Comparison of ENCODE assay signal across 11 mouse cellular contexts in genomic region chr1:169674116-169674515, GRCm38 (mm10). TPM values are rescaled to one million over a fixed set of nuclear protein-coding genes. Genes with fewer than 3 reads are reported as not detected.
A peak's percentile ranks its signal among the peaks of the same experiment; 100 is the strongest.
DNase-seq lines count a peak whose midpoint lies in the region; ATAC-seq and TF ChIP-seq lines count a peak whose summit lies in the region.
"Had no signal": no experiment of that assay in that cellular context is flagged by ENCODE, and none has a peak within 500 bp of the region (broad histone marks: within the 10 kb centered on the region; RNA-seq: fewer than 3 reads in every experiment).

No protein-coding gene starts in this region.

- H3K4me3 ChIP-seq in forebrain, postnatal 0 days (ENCODE audit: low read depth, low read length): no peak overlapping the region
- H3K4me3 ChIP-seq in forebrain, embryonic 11.5 days (ENCODE audit: low read depth, low read length): no peak overlapping the region
- no peak overlapping the region for H3K4me3 ChIP-seq in liver, embryonic 14.5 days (ENCODE audit: insufficient read depth in 1 of 2, low read depth in 2 of 2, low read length in 2 of 2)
- no peak overlapping the region for H3K4me3 ChIP-seq in liver, embryonic 12.5 days
- no peak overlapping the region for H3K4me3 ChIP-seq in neural tube, embryonic 15.5 days (replicated peaks)
- H3K4me3 ChIP-seq in cerebellum, adult 2 months (replicated peaks; ENCODE audit: insufficient read depth, low read depth, low read length): no peak overlapping the region
- H3K4me3 ChIP-seq: heart, embryonic 13.5 days; limb, embryonic 15.5 days; myocyte had no signal

- TF ChIP-seq POLR2A in cerebellum, adult 2 months (IDR thresholded peaks at IDR 0.05; ENCODE audit: borderline replicate concordance, insufficient read depth, low read length): no peak

- 60% methylated on average over 3 of the region's 3 CpGs for WGBS in forebrain, postnatal 0 days
- WGBS in forebrain, embryonic 11.5 days: 50% methylated on average over 3 of the region's 3 CpGs
- WGBS in liver, embryonic 14.5 days (ENCODE audit: insufficient replicate concordance): 39% methylated on average over 3 of the region's 3 CpGs
- 52% methylated on average over 3 of the region's 3 CpGs for WGBS in liver, embryonic 12.5 days (ENCODE audit: insufficient replicate concordance)
- WGBS in neural tube, embryonic 15.5 days: 59% methylated on average over 3 of the region's 3 CpGs
- 50% methylated on average over 3 of the region's 3 CpGs for WGBS in cerebellum, adult 2 months

- no peak for DNase-seq in forebrain, postnatal 0 days
- DNase-seq in forebrain, embryonic 11.5 days (ENCODE audit: low spot score): no peak
- DNase-seq in liver, embryonic 14.5 days (ENCODE audit: low read depth in 3 of 3, low spot score in 3 of 3): no peak
- peak; percentile 31 for DNase-seq in brain, adult 2 months (ENCODE audit: low read depth, low spot score)
- no peak for DNase-seq in cerebellum, adult 2 months

- no peak overlapping the region for H3K9ac ChIP-seq in forebrain, postnatal 0 days
- no peak overlapping the region for H3K9ac ChIP-seq in forebrain, embryonic 11.5 days (ENCODE audit: low read length)
- no peak overlapping the region for H3K9ac ChIP-seq in liver, embryonic 14.5 days (replicated peaks)
- no peak overlapping the region for H3K9ac ChIP-seq in liver, embryonic 12.5 days
- H3K9ac ChIP-seq in neural tube, embryonic 15.5 days (replicated peaks): no peak overlapping the region
- H3K9ac ChIP-seq: heart, embryonic 13.5 days; limb, embryonic 15.5 days had no signal

- no peak overlapping the region for H3K4me2 ChIP-seq in forebrain, postnatal 0 days (ENCODE audit: low read depth)
- no peak overlapping the region for H3K4me2 ChIP-seq in forebrain, embryonic 11.5 days (ENCODE audit: low read depth, low read length, severe bottlenecking)
- H3K4me2 ChIP-seq in liver, embryonic 14.5 days (ENCODE audit: low read depth): no peak overlapping the region
- H3K4me2 ChIP-seq in liver, embryonic 12.5 days: no peak overlapping the region
- H3K4me2 ChIP-seq in neural tube, embryonic 15.5 days: no peak overlapping the region
- H3K4me2 ChIP-seq: heart, embryonic 13.5 days; limb, embryonic 15.5 days had no signal

- no peak for TF ChIP-seq EP300 in liver, embryonic 14.5 days (IDR thresholded peaks at IDR 0.05; ENCODE audit: low read depth)

- no peaks in the 10 kb centered on the region for H3K9me3 ChIP-seq in forebrain, postnatal 0 days (ENCODE audit: low read length)
- no peaks in the 10 kb centered on the region for H3K9me3 ChIP-seq in forebrain, embryonic 11.5 days (ENCODE audit: control insufficient read depth, low read length)
- no peaks in the 10 kb centered on the region for H3K9me3 ChIP-seq in liver, embryonic 14.5 days (ENCODE audit: control insufficient read depth, low read length)
- no peaks in the 10 kb centered on the region for H3K9me3 ChIP-seq in liver, embryonic 12.5 days (replicated peaks)
- H3K9me3 ChIP-seq in neural tube, embryonic 15.5 days (replicated peaks): no peaks in the 10 kb centered on the region
- H3K9me3 ChIP-seq: heart, embryonic 13.5 days; limb, embryonic 15.5 days had no signal

- TF ChIP-seq CTCF in forebrain, postnatal 0 days (IDR thresholded peaks at IDR 0.05; ENCODE audit: low read depth): peak; percentile 48
- TF ChIP-seq CTCF in liver, embryonic 14.5 days (IDR thresholded peaks at IDR 0.05; ENCODE audit: low read depth): peak; percentile 20; the same call in 1 of the 2 replicates
- TF ChIP-seq CTCF in cerebellum, adult 2 months (IDR thresholded peaks at IDR 0.05; ENCODE audit: borderline replicate concordance, insufficient read depth, low read depth, low read length): no peak

- H3K27me3 ChIP-seq in forebrain, postnatal 0 days (ENCODE audit: insufficient read depth, low read length): no peaks in the 10 kb centered on the region
- H3K27me3 ChIP-seq in forebrain, embryonic 11.5 days (ENCODE audit: control insufficient read depth, insufficient read depth, low read length): no peaks in the 10 kb centered on the region
- H3K27me3 ChIP-seq in liver, embryonic 14.5 days (ENCODE audit: control insufficient read depth, insufficient read depth, low read length): no peaks in the 10 kb centered on the region
- no peaks in the 10 kb centered on the region for H3K27me3 ChIP-seq in liver, embryonic 12.5 days (replicated peaks)
- no peaks in the 10 kb centered on the region for H3K27me3 ChIP-seq in neural tube, embryonic 15.5 days (replicated peaks)
- H3K27me3 ChIP-seq in cerebellum, adult 2 months (ENCODE audit: control insufficient read depth, insufficient read depth, low read length): no peaks in the 10 kb centered on the region
- H3K27me3 ChIP-seq: heart, embryonic 13.5 days; limb, embryonic 15.5 days had no signal

- peaks cover 3% of the 10 kb centered on the region; the same call in 1 of the 2 replicates for H3K4me1 ChIP-seq in forebrain, postnatal 0 days (ENCODE audit: insufficient read depth)
- no peaks in the 10 kb centered on the region for H3K4me1 ChIP-seq in forebrain, embryonic 11.5 days (replicated peaks; ENCODE audit: control insufficient read depth, insufficient read depth, low read length)
- no peaks in the 10 kb centered on the region for H3K4me1 ChIP-seq in liver, embryonic 14.5 days (replicated peaks; ENCODE audit: control insufficient read depth in 2 of 2, insufficient read depth in 2 of 2, low read length in 1 of 2)
- H3K4me1 ChIP-seq in liver, embryonic 12.5 days: no peaks in the 10 kb centered on the region
- H3K4me1 ChIP-seq in neural tube, embryonic 15.5 days: no peaks in the 10 kb centered on the region
- no peaks in the 10 kb centered on the region for H3K4me1 ChIP-seq in cerebellum, adult 2 months (ENCODE audit: control insufficient read depth, insufficient read depth, low read length)
- H3K4me1 ChIP-seq: heart, embryonic 13.5 days; limb, embryonic 15.5 days had no signal

- no peaks in the 10 kb centered on the region for H3K36me3 ChIP-seq in forebrain, postnatal 0 days (ENCODE audit: insufficient read depth)
- H3K36me3 ChIP-seq in forebrain, embryonic 11.5 days (ENCODE audit: control insufficient read depth, insufficient read depth, low read length): no peaks in the 10 kb centered on the region
- no peaks in the 10 kb centered on the region for H3K36me3 ChIP-seq in liver, embryonic 14.5 days (replicated peaks; ENCODE audit: control insufficient read depth, insufficient read depth, low read depth)
- no peaks in the 10 kb centered on the region for H3K36me3 ChIP-seq in liver, embryonic 12.5 days
- H3K36me3 ChIP-seq in neural tube, embryonic 15.5 days: no peaks in the 10 kb centered on the region
- H3K36me3 ChIP-seq: heart, embryonic 13.5 days; limb, embryonic 15.5 days had no signal

- ATAC-seq in forebrain, postnatal 0 days: no peak
- ATAC-seq in forebrain, embryonic 11.5 days (replicated peaks; ENCODE audit: low FRiP score): no peak
- no peak for ATAC-seq in liver, embryonic 14.5 days (ENCODE audit: insufficient read depth)
- ATAC-seq in liver, embryonic 12.5 days: no peak
- ATAC-seq in megakaryocyte, adult 5-6 weeks (ENCODE audit: poor library complexity, severe bottlenecking): 0 out of 2 replicates have a peak, but pooled peaks have one; percentile 57
- no peak for ATAC-seq in neural tube, embryonic 15.5 days (ENCODE audit: low FRiP score)

- H3K27ac ChIP-seq in forebrain, postnatal 0 days (ENCODE audit: low read depth, low read length): no peak overlapping the region
- H3K27ac ChIP-seq in forebrain, embryonic 11.5 days (ENCODE audit: low read depth, low read length): no peak overlapping the region
- no peak overlapping the region for H3K27ac ChIP-seq in liver, embryonic 14.5 days
- H3K27ac ChIP-seq in liver, embryonic 12.5 days: no peak overlapping the region
- H3K27ac ChIP-seq in neural tube, embryonic 15.5 days (replicated peaks): no peak overlapping the region
- no peak overlapping the region for H3K27ac ChIP-seq in cerebellum, adult 2 months (ENCODE audit: insufficient read depth, low read length)
- H3K27ac ChIP-seq: heart, embryonic 13.5 days; limb, embryonic 15.5 days had no signal

RNA-seq across cellular contexts. Expression of gene Rgs5, which starts 18.8 kb away (rescaled TPM):
- 58.4 and 79.1 TPM in 2 replicates for total RNA-seq in forebrain, postnatal 0 days (2014; rRNA removed)
- 14.8 and 15.0 TPM in 2 replicates for polyA plus RNA-seq in forebrain, postnatal 0 days (2015; fragmentation: Nextera tagmentation; extraction: Ambion mirVana)
- polyA plus RNA-seq in forebrain, embryonic 11.5 days (2014; fragmentation: Nextera tagmentation; extraction: Ambion mirVana): 2.0 and 2.6 TPM in 2 replicates
- 0.21 and 0.30 TPM in 2 replicates for polyA plus RNA-seq in liver, embryonic 14.5 days (2012; rRNA removed)
- 0.15 and 0.42 TPM in 2 replicates for polyA plus RNA-seq in liver, embryonic 14.5 days (2014; fragmentation: Nextera tagmentation; extraction: Ambion mirVana)
- polyA plus RNA-seq in liver, embryonic 12.5 days (2016; fragmentation: Nextera tagmentation; extraction: Ambion mirVana): 0.91 and 1.1 TPM in 2 replicates
- 0.05 TPM in 1 of 2 replicates, not detected in the other for total RNA-seq in megakaryocyte, adult 5-6 weeks (2015)
- total RNA-seq in megakaryocyte, adult 5-6 weeks (2017): 0.07 TPM in 1 of 2 replicates, not detected in the other
- polyA plus RNA-seq in neural tube, embryonic 15.5 days (2015; fragmentation: Nextera tagmentation; extraction: Ambion mirVana): 14.8 and 18.6 TPM in 2 replicates
- 55.9 and 69.4 TPM in 2 replicates for polyA plus RNA-seq in cerebellum, adult 2 months (2012; rRNA removed)
